Mouse (Mus musculus) A20 (cell line): ENCODE data around the gene Tas2r137.
A peak's percentile ranks its signal among the peaks of the same experiment; 100 is the strongest.

Experiments used
- DNase-seq: peaks from one replicate; pipeline ENCODE4 v3.0.0-alpha.2; 2011; ENCODE audit warnings: low read depth, low spot score

Gene Tas2r137

GRCm38 (mm10) chr6:40490933-40491332 lies at the start of gene Tas2r137:
TSS of gene Tas2r137 (plus strand) at chr6:40491233.
- no peak for DNase-seq

- no peak for DNase-seq
Observed at GRCm38 (mm10) chr6:40441276-40441675, 49.8 kb upstream of the Tas2r137 start.

GRCm38 (mm10) chr6:40441755-40442154 lies 49.3 kb upstream of the Tas2r137 start:
- no peak for DNase-seq

- no peak for DNase-seq
Observed at GRCm38 (mm10) chr6:40443281-40443928, 47.6 kb upstream of the Tas2r137 start.

- DNase-seq: no peak
Observed at GRCm38 (mm10) chr6:40448626-40449025, 42.4 kb upstream of the Tas2r137 start.

GRCm38 (mm10) chr6:40454436-40455041 lies 36.5 kb upstream of the Tas2r137 start:
- peak; percentile 65 for DNase-seq

GRCm38 (mm10) chr6:40465710-40466109 lies 25.3 kb upstream of the Tas2r137 start:
- peak; percentile 23 for DNase-seq

- DNase-seq: peak; percentile 97
Observed at GRCm38 (mm10) chr6:40470916-40471719, 19.9 kb upstream of the Tas2r137 start, which contains the start of gene Ssbp1. TSS of gene Ssbp1 (plus strand) at chr6:40471352.

- DNase-seq: no peak
Observed at GRCm38 (mm10) chr6:40471720-40472010, 19.4 kb upstream of the Tas2r137 start.

- DNase-seq: peak; percentile 67
Observed at GRCm38 (mm10) chr6:40476132-40476531, 14.9 kb upstream of the Tas2r137 start.

- DNase-seq: peak; percentile 44
Observed at GRCm38 (mm10) chr6:40479705-40480104, 11.3 kb upstream of the Tas2r137 start.

GRCm38 (mm10) chr6:40482318-40482717 lies 8.7 kb upstream of the Tas2r137 start:
- no peak for DNase-seq

GRCm38 (mm10) chr6:40493229-40493628 lies 2.2 kb downstream of the Tas2r137 start, which contains the start of gene Tas2r108:
TSS of gene Tas2r108 (plus strand) at chr6:40493529.
- no peak for DNase-seq

- no peak for DNase-seq
Observed at GRCm38 (mm10) chr6:40519408-40519807, 28.4 kb downstream of the Tas2r137 start, which contains the start of gene Prss37. TSS of gene Prss37 (minus strand) at chr6:40519508.
